Mouse (Mus musculus) layer of hippocampus, adult 18-20 months (tissue): ENCODE data around the gene Traf7. TPM values are rescaled to one million over a fixed set of nuclear protein-coding genes. Genes with fewer than 3 reads are reported as not detected.

Experiments used
- DNase-seq, 2 experiments: peaks; one replicate each; pipeline ENCODE4 v3.0.0; 2022; ENCODE audit warnings: low spot score in 2 of 2
- total RNA-seq, 2 experiments: library from RNA; stranded (reverse); gene quantifications; 2 replicates each; pipeline ENCODE4 v1.2.3; 2021

Traf7 gene
- total RNA-seq, 2 experiments from 2014 or later: 79.3 to 84.6 TPM

DNA sequence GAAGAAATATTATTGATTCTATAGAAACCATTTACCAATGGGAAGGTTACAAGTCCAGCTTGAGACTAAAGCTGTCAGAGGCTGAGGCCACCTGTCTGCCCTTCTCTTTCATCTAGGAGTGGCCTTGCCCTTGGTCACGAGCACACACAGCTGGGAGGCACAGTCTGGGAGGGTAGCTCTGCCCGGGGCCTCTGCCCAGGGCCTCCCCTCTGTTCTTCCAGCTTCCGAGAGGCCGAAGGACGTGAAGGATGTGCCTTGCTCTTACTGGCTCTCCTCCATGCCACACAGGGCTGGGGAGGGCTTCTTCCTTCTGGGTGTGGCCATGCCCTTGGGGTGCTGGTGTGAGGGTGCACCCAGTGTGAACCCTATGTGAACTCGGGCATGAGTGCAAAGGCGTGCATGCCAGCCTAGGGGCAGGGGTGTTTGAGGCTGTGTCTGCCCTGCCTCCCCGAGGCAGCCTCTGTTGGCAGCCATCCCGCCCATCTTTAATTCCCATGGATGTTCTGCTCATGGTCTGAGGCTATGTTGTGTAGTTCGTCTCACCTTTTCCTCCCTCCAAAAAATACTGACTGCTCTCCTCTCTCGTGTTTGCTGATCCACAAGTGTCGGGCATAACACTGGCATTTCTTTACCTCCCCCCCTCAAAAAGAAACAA lies 19.8 kb downstream of the Traf7 start:
- no peak for DNase-seq

DNA sequence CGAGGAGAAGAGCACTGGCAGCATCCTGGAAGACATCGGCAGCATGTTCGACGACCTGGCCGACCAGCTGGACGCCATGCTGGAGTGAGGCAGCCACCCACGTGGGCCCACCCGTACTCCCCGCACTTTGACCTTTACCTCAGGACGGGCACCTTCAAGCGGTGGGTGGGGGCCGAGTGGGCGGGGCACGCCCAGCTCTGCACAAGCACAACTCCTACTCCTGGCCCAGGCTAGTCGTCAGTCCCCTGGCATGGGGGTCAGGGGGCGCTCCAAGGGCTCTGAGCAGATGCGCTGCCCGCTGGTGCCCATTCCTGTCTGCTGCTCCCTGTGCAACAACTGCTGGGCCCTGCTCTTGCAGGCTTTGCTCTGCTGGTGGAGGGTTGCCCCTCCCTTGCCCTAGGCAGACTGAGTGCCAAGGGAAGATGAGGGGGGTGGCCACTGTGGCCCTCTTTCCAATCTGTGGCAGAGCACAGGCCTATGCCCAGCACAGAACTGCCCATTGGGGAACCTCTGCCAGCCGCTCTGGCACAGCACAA lies 20.5 kb downstream of the Traf7 start:
- DNase-seq: no peak

DNA sequence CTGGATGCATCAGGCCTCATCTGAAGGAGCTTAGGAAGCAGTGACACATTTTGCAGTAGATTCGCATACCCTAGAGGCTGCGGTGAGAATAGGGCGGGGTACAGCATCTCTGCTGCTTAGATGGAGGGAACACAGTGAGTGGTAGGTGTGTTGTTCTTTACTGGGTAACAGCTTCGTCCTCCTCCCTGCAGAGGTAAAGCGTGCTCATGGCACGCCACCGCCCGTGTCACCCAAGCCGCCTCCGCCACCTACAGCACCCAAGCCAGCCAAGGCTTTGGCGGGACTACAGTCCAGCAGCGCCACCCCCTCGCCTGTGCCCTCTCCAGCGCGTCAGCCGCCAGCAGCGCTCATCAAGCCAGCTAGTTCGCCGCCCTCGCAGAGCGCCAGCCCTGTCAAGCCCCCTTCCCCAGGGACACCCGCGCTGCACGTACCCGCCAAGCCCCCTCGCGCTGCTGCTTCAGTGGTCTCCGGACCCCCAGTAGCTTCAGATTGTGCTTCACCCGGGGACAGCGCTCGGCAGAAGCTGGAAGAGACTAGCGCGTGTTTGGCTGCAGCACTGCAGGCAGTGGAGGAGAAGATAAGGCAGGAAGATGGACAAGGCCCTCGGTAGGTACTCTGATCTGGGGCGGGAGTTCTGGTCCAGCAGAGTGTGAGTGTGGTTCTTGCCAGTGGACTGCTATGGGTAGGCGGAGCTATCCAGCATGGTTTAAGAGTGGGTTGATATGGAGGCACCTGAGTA lies 21.2 kb downstream of the Traf7 start:
- peak; percentile 54 to 69 for DNase-seq

DNA sequence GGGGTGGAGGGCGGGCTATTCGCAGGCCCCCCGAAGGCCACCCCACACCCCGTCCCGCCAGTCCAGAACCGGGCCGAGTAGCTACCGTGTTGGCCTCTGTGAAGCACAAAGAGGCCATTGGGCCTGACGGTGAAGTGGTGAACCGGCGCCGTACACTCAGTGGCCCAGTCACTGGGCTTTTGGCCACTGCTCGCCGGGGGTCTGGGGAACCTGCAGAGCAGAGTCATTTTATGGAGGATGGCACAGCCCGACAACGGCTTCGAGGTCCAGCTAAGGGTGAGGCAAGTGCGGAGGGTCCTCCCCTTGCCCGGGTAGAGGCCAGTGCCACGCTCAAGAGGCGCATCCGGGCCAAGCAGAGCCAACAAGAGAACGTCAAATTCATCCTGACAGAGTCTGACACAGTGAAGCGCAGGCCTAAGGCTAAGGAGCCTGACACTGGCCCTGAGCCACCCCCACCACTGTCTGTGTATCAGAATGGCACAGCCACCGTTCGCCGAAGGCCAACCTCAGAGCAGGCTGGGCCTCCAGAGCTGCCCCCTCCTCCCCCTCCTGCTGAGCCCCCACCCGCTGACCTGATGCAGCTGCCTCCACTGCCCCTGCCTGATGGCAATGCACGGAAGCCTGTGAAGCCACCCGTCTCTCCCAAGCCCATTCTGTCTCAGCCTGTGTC lies 22.3 kb downstream of the Traf7 start:
- DNase-seq: no peak

DNA sequence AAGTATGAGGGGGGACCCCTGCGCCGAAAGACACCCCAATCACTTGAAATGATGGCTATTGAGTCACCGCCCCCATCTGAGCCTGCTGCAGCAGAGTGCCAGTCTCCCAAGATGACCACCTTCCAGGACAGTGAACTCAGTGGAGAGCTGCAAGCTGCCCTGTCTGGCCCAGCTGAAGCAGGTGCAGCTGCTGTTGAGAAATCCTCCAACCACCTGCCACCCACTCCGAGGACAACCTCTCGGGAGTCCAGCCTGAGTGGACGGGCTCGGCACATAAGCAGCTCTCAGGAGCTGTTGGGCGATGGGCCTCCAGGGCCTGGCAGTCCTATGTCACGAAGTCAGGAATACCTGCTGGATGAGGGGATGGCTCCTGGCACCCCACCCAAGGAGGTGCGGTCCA lies 23.7 kb downstream of the Traf7 start:
- no peak for DNase-seq

DNA sequence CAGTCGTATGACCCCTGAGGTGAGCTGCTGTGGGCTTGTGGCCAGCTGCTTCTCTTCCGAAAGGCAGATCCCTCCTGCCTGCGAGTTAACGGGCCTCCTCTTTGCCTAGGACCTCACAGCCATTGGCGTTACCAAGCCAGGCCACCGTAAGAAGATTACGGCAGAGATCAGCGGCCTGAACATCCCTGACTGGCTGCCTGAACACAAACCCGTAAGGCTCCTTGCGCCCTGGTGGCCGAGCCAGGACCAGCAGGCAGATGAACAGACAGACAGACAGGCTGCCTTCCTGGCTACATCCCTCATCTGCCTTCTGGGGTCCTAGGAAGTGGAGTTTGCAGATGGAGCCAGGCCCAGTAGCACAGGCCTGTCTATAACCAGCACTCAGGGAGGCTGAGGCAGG lies 25.5 kb downstream of the Traf7 start:
- DNase-seq: no peak

DNA sequence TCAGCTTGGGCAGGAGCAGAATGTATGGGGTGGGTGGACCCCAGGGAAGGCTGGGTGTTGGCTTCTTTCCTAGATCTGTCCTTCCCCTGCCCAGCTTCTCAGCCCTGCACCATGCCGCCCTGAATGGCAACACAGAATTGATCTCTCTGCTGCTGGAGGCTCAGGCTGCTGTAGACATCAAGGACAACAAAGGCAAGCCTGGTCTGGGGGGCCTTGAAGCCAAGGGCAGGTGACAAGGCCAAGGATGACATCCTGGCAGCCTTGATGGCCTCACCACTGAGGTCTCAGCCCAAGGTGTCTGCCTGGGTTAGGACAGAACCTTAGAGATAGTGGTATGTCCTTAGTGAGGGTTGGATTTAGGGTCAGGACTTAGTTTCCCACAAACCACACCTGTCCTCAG lies 31.7 kb downstream of the Traf7 start:
- DNase-seq: no peak

DNA sequence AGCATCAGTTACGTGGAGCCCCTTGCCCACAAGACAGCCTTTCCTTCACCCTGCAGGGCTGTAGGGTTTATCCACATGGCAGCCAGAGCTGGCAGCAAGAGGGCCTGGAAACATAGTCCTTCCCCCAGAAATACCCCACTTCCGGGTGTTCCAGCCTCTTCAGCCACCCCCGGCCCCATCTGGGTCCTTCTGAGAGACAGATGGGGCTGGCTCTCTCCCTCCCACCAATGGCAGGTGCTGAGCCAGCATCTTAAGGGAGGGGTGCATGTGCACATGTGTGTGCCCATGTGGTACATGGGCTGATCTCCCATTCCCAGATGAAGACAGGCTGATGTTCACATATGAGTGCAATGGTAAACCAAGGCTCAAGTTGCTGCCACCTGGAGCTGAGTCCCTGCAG lies 32.3 kb downstream of the Traf7 start:
- peak; percentile 85 to 88 for DNase-seq

DNA sequence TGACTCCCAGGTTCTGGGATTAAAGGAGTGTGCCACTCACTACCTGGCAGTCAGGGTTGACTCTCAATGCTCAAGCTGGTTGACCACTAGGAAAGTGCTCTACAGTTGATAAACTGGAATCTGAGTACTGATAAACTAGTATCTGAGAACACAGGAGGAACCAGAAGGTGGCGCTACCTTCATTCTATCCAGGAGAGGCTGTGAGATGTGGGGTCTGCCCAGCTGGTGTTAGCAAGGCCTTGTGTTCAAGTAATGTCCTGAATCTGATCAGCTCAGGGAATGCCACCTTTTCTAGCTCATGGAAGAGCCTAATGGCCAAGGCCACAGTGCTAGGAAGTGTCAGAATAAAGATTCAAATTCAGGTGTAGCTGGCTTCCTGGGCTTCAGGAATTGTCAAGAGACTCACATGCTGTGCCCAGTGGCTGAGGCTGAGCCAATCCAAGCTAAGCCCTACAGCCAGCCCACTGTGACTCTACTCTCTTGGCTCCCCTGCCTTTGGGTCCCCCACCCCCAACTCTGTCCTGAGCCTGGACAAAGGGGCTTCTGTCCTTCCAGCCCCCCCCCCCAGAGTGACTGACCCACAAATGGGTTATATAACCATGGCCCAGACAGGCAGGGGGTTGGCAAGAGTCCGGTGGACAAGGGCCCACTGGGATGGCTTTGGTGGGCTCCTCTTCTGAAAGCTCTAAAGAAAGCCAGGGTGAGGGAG lies 33.0 kb downstream of the Traf7 start:
- DNase-seq: peak in 1 of 2 experiments; percentile 77

DNA sequence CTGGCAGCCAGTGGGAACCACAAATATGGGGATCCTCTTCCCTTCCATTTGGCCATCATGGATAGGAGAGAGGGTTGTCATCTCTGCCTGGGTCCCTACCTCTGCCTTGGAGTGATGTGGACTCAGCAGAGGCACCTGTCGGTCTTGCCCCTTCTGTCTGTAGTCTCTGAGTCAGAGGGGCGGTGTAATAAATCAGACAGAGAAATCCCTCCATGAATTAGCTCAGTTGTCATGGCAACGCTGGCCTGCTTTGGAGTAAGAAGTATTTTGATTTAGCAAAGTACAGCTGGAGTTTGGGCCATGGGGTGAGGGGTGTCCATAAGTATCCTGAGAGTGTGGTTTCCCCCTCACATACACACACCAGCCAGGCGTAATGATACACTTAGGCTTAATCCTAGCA lies 37.3 kb downstream of the Traf7 start:
- peak in 1 of 2 experiments; percentile 69 for DNase-seq

DNA sequence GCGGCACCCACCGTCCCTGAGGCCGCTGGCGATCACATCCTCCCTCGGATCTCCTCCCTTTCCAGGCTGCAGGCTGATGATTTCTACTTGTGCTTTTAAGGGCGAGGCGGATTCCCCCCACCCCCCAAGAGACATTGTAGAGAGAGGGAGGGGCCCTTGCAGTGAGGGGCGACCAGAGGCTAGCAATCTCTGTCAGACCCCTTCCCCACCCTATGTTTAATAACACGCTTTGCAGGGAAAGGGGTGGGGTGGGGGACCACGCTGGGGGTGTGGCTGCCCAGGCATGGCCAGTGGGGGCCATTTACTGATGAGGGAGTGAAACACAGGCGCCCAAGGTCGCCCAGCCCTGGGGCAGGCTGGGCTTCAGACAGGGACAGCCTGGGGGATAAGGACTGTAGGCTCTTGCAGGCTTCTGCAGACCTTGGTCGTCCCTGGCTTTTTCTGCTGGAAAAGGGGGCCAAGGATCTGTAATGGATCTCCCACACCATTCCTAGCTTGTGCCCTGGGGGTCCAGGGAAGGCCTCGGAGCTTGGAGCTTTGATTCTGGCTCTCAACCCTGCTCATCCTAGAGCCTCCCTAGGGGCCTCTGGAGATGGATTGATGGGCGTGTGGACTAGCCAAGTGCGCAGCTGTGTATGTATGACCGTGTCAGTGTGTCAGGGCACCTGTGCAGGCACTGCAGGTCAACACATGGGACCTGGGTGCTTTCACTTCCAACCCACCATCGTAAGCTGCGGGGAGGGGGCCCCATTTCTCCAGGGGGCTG lies 38.3 kb downstream of the Traf7 start:
- peak in 1 of 2 experiments; percentile 15 for DNase-seq

DNA sequence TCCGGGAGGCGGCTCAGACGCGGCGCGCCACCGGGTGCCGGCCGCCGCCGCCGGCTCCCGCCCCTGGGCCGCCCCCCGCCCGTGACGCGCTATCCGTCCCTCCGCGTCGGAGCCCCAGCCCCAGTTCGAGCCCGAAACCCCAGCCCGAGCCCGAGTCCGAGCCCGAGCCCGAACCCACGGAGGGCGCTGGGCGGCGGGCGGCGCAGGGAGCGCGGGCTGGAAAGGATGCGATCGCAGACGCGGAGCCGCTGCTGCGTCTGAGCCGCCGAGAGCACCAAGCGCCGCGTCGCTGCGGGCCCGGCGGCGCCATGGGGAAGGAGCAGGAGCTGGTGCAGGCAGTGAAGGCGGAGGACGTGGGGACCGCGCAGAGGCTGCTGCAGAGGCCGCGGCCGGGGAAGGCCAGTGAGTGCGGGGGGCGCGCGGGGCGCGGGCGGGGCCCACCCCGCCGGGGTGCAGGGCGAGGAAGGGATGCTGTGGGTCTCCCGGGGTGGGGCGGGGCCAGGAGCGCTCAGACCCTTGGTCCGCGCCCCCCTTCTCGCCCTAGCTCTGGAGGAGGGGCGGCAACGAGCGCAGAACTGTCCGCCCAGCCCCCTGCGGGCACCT lies 39.0 kb downstream of the Traf7 start:
- peak in 1 of 2 experiments; percentile 41 for DNase-seq

DNA sequence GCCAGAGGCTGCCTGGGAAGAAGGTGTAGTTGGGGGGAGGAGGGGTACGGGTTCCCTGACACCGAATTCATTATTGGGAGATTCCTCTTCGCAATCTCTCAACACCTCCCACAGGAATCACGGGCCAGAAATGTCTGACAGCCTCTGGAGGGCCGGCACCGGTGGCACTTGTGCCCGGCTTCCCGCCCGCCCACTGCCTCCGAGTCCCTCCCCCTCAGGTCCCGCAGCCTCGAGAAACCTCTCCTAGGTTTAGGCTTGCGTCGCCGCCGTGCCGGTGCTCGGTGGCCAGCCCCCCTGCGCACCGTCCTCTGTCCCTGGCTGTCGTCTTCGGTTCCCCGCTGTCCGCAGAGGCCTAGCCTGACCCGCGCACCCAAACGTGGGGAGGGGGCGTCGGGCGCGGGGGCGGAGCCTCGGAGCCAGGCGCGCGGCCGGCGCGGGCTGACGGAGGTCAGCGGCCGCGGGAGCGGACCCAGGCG lies 39.5 kb downstream of the Traf7 start, which contains the start of gene Caskin1:
TSS of gene Caskin1 (plus strand) at position 416 of the 476 bp plus-strand sequence.
- peak in 1 of 2 experiments; percentile 46 for DNase-seq

DNA sequence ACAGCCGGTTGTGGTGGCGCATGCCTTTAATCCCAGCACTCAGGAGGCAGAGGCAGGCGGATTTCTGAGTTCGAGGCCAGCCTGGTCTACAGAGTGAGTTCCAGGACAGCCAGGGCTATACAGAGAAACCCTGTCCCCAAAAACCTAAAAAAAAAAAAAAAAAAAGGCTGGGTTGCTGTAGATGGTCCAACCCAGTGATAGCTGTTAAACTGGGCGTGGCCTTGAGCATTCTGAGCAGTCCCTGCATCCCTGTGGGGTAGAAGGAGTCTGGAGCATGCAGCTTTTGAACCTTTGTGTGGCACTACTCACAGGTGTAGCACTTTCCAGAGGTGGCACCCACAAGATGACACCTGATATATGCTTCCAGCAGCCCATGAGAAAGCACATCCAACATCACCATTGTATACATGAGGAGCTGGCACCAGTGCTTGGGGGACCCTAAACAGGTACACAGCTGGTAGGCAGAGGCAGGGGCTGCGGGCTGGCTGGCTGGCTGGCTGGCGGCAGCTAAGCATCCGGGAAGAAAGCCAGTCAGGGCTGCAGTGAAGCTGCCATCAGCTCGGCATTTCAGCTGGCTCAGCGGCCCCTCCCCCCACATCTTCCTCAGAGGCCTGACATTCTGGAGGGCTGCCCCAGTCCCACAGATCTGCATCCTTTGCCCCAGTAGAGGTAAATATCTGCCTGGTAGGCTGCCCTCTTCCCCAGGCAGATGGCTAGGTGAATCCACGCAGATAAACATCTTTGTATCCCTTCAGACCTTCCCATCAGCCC lies 42.5 kb downstream of the Traf7 start:
- peak in 1 of 2 experiments; percentile 66 for DNase-seq

DNA sequence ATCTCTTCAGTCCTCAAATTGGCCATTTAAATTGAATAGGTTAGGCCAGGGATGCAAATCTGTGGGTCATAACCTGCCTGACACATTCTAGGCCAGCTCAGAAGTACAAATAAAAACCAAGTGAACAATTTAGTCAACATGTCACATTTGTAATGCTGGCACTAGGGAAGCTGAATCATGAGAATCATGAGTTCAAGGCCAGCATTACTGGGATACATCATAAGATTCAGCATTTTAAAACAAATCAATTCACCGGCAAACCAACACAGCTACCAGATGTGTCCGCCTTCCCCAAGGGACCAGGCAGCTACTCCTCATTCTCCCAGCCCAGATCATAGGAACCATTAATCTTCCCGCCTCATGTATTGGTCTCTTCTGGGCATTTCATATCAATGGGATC lies 44.2 kb downstream of the Traf7 start:
- DNase-seq: no peak

DNA sequence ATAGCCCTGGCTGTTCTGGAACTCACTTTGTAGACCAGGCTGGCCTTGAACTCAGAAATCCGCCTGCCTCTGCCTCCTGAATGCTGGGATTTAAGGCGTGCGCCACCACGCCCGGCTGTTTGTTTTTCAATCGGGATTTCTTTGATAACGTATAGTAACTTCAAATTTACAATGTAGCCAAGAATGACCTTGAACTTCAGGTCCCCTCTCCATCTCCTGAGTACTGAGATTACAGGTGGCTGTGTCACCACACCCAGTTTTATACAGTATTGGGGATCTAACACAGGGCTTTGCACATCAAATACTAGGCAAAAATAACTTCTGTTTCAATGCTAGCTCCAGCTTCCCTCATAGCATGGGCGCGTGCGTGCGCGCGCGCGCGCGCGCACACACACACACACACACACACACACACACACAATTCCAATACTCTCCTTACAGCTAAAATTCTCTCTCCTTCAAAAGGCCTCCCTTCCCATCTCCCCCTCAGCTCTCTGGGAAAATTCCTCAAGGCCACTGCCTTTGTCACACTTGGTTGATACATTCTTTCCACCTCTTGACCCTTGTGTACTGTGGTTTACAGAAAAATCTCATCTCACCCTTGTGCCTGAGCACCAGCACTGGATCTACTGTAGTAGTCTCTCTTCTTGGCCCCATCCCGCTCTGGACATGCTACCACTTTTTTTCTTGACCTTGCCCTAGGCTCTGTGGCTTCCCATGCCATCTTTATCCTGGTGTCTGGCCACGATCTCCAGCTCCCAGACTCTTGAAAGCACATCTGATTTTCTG lies 46.5 kb downstream of the Traf7 start:
- no peak for DNase-seq

DNA sequence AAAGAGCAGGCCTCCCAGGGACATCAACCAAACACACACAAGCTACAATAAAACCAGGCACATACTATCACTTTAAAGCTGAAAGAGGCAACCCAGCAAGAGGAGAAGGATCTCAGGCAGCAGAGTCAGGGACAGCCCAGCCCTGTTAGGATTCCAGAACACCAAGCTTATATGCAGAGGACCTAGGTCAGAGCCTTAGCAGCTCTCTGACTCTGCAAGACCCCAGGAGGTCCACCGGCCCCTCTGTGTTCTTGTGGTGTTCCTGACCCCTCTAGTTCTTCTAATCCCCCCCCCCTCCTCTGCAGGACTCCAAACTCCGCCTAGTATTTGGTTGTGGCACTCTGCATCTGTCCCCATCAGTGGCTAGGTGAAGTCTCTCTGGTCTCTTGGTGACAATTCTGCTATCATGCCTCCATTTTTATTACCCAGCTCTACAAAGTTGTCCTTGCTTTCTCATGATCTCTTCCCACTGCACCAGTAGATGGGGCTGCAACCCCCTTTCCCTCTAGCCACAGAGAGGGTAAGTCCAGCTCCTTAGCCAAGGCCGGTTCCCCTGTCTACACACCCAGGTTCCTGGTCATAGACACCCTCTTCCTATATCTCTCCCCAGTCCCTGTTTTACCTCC lies 47.4 kb downstream of the Traf7 start:
- DNase-seq: peak in 1 of 2 experiments; percentile 18

DNA sequence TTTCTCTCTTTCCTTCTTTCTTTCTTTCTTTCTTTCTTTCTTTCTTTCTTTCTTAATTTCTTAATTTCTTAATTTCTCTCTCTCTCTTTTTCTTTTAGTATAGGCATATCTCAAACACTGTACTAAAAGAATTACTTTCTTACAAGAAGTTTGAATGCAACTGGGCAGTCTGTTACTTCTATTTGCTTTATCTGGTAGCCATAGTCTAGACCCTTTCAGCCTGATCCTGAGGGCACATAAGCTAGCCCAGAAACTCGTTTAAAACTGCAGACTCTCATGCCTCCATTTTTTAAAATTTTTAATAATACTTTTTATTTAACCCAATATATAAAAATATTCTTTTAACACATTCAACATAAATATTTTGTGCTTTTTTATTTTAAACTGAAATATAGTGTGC lies 48.3 kb downstream of the Traf7 start:
- no peak for DNase-seq
